Mouse (Mus musculus) 416B (cell line): Measurements from ENCODE around the gene Atf5.

Source experiments
- DNase-seq: peaks from one replicate; pipeline ENCODE4 v3.0.0; 2011; ENCODE audit warnings: low read depth

Atf5 gene

DNA sequence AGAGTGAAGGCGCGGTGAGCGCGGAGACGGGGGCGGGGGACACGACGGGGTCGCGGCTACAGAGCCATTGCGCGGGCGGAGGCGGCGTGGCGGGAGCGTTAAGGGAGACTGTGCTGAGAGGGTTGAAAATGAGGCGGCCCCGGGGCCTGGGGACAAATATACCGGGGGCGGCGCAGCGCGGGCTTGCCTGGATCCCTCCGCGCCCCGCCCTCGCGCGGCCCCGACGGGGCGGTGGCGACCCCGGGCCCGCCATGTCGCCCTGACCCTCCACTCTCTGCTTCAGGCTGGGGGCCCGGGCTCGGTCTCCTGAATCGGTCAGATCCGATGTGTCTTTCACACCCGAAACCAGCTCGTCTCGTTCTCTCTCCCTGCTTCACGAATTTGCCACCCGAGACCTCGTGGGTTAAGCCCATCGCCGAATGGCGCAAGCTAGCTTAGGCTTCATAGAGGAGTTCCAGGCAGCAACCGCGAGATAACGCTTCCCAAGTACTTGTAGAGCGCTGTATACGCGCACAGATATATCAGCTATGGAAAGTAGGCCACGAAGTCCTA lies at the start of gene Atf5:
Gene Atf5 (minus strand): TSS at position 189 of the 552 bp plus-strand sequence.
- peak; percentile 70 for DNase-seq

DNA sequence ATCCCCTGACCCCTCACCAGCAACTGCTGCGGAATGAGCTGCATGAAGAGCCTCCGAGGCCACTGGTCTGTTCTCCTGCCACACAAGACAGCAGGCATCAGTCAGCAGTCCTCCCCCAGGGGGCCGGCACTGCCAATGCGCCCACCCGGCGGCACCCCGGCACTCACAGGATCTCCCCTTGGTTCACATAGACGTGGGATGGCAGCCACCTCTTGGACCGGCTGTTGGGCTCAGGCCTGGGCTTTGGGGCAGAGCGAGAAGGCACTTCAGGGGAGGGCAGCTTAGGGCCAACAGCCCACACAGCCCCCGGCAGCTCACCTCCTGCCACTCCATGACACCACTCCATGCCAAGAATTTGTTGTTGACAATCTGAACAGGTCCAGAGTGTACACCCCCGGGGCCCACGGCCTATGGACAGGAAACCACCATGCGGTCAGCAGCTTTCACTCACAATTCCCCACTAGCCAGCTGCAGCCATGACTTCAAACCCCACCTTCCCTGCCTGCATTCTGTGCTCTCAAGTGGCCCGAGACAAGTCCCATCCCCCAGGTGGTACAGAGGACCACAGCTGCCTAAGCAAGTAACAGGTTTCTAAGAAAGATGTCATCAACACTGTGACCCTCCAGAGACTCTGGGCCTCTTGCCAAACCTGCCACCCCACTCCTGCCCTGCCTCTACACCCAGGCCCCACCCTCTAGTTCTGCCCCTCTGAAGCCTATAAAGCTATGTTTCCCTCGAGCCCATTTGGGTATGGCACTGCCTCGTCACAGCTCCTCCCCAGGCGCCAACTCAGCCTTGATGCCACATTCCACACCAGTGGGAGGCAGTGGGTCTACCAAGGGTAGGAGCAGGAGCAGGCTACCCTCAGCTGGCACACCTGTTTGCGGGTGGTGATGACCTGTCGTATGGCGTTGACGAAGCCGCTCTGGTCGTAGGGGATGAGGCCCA lies 48.4 kb upstream of the Atf5 start:
- DNase-seq = peak; percentile 42

DNA sequence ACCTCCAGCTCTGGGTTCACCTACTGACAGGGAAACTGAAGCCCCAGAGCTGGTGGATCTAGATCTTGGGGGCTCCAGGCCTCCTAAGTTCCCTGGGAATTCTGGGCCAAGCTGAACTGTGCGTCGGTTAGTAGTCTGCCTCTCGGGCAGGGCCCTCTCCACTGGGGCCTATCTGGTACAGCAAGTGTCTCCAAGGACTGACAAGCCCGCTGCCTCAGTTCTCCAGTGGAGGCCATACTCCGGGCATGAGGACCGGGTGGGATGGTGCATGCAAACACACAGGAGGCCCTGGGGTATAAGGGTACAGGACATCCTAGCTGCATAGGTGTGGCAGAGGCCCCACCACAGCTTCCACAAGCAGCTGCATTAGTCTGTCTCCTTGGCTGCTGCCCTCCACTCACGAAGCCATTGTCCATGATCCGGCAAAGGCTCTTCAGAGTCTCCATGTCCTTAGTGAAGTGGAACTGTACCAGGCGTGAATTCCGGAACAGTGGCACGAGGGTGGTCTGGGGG lies 47.6 kb upstream of the Atf5 start:
- no peak for DNase-seq

DNA sequence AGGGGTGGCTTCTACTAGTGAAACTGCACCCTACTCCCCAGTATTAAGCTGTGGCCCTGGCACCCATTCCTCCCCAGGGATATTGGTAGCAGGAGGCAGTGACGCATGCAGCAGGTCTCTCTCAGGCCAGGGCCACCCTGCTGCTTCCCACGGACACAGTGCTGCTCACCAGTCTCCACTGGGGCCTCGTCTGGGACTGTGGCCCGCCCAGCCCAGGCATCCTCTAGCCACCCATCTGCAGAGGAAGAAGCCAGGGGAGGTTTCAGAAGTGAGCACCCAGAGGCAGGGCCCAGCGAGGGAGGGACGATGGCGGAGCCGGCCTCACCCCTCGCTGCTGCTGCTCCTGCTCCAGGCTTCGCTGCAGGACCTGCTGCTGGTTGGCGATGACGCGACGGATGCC lies 46.8 kb upstream of the Atf5 start:
- no peak for DNase-seq

DNA sequence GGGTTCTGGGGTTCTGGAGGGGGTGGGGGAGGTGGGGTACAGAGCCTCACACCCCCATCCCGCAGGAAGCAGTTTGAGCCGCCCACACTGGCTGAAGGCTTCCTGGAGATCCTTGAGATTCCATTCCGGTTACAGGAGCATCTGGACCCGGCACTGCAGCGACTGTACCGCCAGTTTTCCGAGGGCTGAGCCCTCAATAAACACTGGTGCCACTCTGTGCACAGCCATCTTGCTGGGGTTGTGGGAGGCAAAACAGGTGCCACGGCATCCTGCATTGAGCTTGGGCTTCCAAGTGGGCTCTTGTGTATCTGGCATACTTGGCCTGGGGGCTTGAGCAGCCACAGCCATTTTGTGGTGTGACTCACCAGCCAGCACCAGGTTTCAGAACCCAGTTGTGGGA lies 46.0 kb upstream of the Atf5 start:
- DNase-seq = no peak

DNA sequence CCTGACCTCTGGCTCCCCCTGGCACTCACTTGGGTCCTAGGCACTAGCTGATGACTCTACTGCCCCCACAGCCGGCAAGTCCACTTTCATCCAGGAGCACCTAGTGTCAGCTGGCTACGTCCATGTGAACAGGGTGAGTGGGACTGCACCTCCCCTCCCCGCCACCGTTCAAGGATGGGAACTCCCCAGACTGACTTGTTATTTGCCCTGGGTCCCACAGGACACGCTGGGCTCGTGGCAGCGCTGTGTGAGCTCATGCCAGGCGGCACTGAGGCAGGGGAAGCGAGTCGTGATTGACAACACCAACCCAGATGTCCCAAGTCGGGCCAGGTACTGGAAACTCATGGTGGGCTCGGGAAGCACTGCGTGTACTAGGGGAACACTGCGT lies 45.0 kb upstream of the Atf5 start:
- DNase-seq = no peak

DNA sequence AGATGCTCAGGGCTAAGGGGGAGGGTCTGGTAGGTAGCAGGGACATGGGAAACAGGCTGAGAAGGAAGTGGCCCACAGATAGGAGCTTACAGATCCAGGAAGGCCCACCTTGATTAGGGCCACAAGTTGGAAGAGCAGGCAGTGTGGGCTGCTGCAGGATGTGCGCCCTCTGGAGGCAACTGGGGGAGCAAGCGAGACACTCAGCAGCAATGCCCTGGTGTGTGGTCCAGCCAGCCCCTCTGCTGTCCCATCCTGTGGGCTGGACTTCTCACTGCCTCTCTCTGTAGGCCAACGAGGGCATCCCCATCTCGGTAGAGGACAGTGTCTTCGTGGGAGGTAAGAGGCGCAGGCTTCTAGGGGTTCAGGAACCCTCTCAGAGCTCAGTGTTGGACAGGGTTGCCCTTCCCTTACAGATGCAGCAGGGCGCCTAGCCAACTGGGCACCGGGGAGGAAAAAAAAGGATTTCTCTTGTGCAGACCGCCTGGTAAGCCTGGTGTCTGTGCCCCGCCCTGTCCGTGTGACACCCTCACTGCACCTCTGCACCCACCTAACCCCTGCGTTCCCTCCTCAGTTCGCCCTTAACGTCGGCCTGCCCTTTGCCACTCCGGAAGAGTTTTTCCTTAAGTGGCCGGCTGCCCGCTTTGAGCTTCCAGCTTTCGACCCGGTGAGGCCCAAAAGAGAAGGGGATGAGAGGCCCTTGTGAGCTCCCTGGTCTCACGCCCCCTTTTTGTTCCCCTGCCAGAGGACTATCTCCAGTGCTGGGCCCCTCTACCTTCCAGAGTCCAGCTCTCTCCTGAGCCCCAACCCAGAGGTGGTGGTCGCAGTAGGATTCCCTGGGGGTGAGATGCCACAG lies 44.3 kb upstream of the Atf5 start:
- DNase-seq = peak; percentile 66

DNA sequence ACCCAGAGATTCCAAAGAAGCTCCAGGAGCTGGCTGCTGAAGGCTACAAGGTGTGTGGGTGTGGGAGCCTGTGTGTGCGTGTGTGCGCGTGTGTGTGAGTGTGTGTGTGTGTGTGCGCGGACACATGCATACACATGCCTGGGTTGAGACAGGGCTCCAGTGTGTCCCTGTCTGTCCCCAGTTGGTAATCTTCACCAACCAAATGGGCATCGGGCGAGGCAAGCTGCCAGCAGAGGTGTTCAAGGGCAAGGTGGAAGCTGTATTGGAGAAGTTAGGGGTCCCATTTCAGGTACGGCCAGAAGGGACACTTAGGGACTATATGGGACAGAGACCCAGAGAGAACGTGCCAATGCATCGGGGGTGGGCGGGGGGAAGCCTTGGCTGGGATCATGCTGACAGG lies 43.4 kb upstream of the Atf5 start:
- no peak for DNase-seq

DNA sequence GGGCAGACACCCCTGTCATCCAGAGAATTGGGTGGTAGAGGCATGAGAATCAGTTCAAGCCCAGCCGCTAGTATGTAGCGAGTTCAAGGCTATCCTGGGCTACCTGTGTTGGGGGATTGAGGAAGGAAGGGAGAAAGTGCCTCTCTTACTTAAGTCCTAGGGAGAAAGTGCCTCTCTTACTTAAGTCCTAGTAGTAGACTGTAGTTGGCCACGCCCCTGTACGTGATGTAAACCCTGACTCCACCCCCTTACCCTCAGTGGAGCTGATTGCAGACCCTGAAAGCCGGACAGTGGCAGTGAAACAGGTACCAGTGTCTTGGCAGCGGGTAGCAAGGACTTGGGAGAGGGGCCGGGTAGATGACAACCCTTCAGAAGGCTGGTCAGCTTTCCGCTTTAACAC lies 41.4 kb upstream of the Atf5 start:
- peak; percentile 84 for DNase-seq

DNA sequence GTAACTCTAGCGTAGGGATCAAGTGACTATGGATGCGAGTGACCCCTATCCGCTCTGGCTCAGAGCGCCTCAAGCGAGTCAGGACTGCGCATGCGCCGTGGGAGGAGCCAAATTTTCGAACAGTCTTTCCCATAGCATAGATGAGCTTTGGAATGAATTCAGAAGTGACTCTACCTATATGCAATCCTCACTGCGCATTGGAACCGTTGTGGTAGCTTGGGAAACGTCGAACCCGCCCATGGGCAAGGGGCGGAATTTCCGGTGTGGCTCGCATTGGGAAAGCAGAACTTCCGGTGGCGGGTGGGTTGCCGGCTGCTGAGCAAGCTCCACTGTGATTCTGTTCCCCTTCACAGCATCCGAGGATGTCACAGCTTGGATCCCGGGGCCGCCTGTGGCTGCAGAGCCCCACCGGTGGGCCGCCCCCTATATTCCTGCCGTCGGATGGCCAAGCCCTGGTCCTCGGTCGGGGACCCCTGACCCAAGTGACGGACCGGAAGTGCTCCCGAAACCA lies 40.6 kb upstream of the Atf5 start, which contains the start of gene Pnkp:
Gene Pnkp (plus strand): TSS at position 98 of the 511 bp plus-strand sequence.
- peak; percentile 97 for DNase-seq

DNA sequence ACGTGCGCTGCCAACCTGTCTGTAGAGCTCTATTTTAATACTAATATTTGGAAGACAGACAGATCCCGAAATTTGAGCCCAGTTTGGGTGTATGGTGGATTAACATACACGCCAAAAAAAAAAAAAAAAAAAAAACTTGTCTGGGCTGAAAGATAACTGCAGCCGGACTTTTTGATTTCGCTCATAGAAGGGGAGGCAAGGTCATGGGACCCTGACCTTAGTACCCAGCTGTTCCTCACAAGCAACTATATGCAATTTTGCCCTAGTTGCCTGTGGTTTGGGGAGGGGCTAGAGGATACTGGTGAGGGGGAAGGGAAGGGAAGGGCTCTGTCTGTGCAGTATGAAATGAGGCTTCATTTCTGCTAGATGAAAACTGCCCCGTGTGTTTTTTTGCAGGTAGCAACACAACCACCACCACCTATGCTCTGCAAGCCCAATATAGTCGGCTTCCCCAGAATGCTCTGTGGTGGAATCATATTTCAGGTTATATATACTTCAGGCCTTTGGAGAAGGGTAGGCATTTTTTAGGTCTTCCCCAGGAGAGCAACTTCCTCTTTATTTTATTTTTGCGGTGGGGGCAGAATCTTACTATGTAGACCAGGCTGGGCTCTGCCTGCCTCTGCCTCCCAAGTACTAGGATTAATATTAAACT lies 39.9 kb upstream of the Atf5 start:
- DNase-seq = peak; percentile 78

DNA sequence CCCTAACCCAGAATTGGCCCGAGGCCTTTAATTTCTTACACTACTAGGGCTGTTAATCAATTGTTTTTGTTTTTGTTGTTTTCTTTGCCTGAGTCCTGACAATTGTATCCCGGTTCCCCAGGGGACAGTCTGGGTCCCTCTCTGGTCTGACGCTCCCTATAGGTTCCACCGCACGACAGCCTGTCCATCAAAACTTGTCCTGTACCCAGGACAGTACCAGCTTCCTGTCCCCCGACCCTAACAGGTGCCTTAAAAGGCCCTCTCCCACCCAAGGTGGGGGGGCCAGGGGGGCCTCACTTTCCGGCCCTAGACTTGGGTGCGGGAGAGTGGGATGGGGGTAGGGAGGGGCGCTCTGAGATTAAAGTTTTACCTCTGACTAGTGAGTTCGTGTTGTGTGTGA lies 38.6 kb upstream of the Atf5 start:
- DNase-seq = no peak

DNA sequence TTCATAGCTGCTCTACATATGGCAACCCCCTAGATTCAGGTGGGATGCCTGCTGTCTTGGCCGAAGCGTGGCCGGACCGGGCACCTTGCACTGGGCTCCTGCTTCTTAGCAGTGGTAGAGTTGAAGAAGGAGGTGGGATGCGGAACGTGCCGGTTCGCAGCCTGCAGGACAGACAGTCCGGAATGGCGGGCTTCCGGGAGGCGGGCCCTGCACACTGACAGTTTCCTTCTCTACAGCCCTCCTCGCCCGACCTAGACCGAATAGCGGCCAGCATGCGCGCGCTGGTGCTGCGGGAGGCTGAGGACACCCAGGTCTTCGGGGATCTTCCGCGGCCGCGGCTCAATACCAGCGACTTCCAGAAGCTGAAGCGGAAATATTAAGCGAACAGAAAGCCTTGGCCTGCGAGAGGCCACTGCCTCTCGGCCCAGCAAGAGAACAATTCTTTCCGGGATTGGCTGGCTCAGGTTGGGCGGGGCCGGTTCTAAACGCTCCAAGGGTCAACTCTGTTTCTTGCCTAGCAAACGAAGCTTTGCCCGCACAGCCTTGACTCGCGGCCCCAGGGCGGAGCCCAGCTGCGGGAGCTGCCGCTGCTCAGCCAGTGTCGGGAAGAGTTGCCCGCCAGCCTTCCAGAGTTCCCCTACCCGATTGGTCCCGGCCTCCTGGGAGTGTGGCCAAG lies 38.0 kb upstream of the Atf5 start:
- peak; percentile 89 for DNase-seq

DNA sequence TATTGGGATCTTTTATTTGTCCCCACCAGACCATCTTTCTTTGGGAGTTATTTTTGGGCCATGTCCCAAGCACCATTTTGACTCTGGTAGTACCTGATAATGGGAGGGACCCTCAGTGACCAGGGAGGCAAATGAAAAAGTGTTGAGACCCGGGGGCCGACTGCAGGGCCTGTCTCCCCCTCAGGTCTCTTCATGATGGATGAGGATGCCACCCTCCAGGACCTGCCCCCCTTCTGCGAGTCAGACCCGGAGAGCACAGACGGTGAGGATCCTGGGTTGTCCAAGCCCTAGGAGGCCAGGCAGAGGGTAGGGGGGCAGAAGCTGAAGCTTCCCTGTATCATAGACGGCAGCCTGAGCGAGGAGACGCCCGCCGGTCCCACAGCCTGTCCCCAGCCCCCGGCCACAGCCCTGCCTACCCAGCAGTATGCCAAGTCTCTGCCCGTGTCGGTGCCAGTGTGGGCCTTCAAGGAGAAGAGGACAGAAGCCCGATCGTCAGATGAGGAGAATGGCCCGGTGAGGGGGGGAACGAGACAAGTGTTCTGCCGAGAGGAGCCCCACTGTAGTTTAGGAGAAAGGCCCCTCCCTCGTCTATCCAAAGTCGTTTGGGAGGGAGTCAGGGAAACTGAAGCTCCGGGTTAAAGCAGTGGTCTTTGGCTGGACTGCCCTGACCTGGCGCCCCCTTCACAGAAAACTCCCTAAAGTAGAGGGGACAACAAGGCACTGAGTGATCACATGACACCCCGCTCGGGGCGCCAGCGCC lies 37.3 kb upstream of the Atf5 start:
- no peak for DNase-seq

DNA sequence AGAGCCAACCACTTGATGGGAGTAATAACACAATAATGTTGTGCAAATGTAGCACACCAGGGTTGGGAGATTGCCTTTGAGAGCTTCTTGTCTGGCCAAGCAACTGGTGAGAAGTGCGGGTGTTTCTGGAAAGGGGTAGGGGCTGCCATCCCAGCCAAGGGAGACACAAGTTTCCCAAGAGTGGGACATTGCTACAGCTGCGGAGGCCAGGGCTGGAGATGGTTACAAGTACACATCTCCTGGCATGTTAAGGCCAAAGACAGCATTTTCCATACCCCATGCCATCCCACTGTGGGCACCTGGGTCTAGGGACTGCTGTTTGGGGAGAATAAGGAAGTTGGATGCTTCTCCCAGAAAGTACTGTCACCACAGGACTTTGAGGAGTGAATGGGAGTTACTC lies 36.6 kb upstream of the Atf5 start:
- no peak for DNase-seq

DNA sequence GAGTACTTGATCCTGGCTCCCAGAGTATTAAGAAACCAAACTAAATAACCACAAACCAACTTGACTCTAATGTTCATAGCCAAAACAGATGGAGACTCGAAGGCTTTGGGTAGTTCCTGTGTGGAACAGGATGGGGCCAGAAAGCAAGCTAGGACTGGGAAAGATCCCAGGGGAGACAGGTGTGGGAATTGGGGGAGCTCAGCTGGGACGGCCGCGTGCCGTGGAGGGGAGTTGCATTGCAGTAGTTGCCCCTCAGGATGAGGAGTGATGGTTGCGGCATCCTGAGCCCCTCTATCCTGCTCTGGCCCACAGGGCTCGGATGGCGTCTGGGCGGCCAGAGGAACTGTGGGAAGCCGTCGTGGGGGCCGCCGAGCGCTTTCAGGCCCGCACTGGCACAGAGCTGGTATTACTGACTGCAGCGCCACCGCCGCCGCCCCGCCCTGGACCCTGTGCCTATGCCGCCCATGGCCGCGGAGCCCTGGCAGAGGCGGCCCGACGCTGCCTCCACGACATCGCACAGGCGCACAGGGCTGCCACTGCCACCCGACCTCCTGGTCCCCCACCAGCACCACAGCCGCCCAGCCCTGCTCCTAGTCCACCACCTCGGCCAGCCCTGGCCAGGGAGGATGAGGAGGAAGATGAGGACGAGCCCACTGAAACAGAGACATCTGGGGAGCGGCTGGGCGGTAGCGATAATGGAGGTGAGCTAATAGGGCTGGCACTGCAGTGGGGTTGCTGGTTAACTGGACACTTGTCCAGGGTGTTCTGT lies 36.0 kb upstream of the Atf5 start:
- DNase-seq = no peak

DNA sequence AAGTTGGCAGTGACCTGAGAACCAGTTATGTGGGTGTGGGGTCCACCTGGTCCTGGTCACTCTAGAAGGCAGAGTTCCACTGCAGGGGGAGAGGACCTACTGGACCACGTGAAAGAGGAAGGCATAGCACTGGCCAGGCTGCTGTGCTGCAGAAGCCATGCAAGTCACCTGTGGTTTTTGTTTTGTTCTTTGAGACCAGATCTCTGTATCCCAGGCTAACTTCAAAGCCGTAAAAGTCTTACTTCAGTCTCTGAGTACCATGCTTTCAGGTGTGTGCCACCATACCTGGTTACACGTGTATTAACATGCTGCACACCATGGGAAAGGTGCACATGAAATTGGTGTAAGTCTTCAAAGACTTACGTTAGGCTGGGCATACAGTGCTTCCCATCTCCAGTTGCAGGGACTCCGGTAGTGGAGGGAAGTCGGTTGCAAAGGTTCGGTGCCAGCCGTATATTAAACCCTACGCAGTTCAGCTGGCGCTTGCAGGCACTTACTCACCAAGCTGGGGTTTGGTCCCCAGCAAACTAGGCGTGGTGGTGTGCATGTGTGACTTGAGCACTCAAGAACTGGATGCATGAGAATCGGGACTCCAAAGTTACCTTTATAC lies 35.3 kb upstream of the Atf5 start:
- no peak for DNase-seq

DNA sequence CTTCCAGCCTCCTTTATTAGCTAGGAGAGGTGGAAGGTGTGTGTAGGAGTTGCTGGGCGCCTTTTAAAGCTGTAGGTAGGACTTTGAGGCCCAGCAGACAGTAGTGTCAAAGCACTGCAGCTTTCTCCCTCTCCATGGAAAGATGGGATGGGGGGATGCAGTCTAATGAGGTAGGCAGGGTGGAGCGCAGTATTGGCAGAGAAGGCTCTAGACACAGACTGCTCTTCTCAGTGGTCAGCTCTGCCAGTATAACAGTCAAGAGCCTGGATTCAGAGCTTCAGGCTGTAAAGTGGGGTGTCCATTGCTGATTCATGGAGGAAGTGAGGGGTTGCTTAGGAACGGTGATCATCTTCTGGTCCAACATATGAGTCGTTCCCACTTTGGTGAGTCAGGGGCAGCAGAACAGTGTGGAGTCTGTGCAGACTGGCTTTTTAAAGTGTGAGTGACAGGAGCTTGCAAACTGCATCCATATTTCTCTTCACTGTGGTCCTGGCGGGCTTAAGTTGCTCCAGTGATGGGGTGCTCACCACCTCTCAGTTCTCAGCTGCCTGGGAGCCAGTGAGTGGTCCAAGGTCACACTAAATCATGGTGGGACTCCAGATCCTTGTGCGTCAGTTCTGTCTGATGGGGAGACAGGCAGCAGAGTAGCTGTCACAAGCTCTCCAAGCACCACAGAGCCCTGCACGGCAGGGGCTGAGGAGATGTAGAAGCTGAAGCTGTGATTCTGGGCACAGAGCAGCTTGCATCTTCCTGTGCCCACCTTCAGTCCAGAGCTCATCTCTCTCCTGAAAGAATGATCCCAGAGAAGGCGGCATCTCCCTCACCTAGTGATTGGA lies 34.5 kb upstream of the Atf5 start:
- peak; percentile 62 for DNase-seq
